Mouse (Mus musculus): Measurements from ENCODE around the gene Chst8. TPM values are rescaled to one million over a fixed set of nuclear protein-coding genes. Genes with fewer than 3 reads are reported as not detected.

The Chst8 gene
- polyA plus RNA-seq, 1 experiment: not detected

DNA sequence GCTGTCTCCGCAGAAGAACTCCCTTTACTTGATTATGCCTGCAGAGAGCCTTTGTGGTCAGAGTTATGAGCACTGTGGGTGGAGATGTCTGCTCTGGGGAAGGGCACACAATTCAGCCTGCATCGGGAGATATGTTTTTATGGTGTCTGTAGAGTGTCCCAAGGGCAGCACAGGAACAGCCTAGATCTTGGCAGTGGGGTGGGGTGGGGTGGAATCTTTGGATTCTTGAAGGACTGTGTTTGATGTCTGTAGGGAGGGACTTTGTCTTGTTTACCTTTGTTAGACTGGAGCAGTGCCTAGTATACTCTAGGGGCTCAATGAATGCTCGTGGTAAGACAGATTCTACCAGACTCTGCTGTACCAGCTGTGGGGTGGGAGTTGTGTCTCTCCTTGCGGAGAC is 127.3 kb downstream of the Chst8 start:
- TF ChIP-seq POLR2A (IDR thresholded peaks at IDR 0.05; ENCODE audit: low read depth, low read length): no peak
- no peak for TF ChIP-seq CTCF (IDR thresholded peaks at IDR 0.05; ENCODE audit: borderline replicate concordance, insufficient read depth, low read length)
- Histone ChIP-seq H3K4me1 (ENCODE audit: control insufficient read depth, insufficient read depth, low read length) (no peaks in the 10 kb centered on the region), H3K4me3 (ENCODE audit: insufficient read depth, low read length) (no peak overlapping the region), H3K27ac (ENCODE audit: insufficient read depth, low read length) (no peak overlapping the region)

DNA sequence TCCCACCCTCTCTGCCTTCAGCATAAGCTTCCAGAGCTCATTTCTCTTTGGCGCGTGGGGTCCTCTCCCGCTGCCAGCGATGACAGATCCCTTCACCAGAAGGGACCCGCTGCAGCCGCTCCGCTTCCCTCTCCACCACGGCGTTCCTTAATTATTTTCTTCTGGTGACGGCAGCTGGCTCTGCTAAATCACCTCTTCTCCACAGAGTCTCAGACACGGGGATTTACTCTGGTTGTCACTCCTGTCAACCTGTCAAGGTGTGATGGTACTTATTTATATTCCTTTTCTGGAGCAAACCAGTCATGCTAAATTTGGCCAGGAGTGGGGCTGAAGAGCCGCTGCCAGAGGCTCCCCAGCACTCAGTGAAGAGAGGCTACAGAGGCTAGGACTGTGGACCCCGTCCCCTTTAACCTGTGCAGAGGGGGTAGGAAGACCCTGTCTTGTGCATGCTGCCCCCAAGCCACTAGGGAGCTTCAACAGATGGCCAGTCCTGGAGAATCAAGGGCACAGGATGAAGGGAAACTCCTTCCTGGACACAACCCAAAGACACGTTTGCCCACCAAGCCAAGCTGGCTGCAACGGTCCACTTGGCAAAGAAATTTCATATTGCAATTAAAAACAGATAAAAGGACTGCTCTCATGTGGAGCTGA is 131.6 kb downstream of the Chst8 start:
- TF ChIP-seq POLR2A (IDR thresholded peaks at IDR 0.05; ENCODE audit: low read depth, low read length) (no peak), CTCF (IDR thresholded peaks at IDR 0.05; ENCODE audit: borderline replicate concordance, insufficient read depth, low read length) (no peak)
- no peaks in the 10 kb centered on the region for H3K4me1 ChIP-seq (ENCODE audit: control insufficient read depth, insufficient read depth, low read length)
- no peak overlapping the region for H3K27ac ChIP-seq (ENCODE audit: insufficient read depth, low read length)
- no peak overlapping the region for H3K4me3 ChIP-seq (ENCODE audit: insufficient read depth, low read length)

DNA sequence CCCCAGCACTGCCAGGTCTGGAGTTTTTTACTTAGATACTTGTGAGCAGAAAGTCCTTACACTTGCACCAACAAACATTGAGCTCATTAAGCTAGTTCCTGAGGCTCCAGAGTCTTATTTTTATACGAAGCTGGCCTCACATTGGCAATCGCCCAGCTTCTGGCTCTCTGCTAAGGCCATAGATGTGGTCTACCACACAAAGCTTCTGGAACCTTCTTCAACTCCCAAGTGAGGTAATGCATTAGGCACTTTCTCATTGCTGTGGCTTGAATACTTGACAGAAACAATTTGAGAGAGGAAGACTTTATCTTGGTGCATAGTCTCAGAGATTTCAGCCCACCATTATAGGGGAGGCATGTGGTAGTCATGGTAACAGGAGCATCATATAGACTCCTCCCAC is 132.6 kb downstream of the Chst8 start:
- TF ChIP-seq POLR2A (IDR thresholded peaks at IDR 0.05; ENCODE audit: low read depth, low read length): no peak
- TF ChIP-seq CTCF (IDR thresholded peaks at IDR 0.05; ENCODE audit: borderline replicate concordance, insufficient read depth, low read length): no peak
- Histone ChIP-seq H3K4me3 (ENCODE audit: insufficient read depth, low read length) (no peak overlapping the region), H3K27ac (ENCODE audit: insufficient read depth, low read length) (no peak overlapping the region), H3K4me1 (ENCODE audit: control insufficient read depth, insufficient read depth, low read length) (no peaks in the 10 kb centered on the region)

DNA sequence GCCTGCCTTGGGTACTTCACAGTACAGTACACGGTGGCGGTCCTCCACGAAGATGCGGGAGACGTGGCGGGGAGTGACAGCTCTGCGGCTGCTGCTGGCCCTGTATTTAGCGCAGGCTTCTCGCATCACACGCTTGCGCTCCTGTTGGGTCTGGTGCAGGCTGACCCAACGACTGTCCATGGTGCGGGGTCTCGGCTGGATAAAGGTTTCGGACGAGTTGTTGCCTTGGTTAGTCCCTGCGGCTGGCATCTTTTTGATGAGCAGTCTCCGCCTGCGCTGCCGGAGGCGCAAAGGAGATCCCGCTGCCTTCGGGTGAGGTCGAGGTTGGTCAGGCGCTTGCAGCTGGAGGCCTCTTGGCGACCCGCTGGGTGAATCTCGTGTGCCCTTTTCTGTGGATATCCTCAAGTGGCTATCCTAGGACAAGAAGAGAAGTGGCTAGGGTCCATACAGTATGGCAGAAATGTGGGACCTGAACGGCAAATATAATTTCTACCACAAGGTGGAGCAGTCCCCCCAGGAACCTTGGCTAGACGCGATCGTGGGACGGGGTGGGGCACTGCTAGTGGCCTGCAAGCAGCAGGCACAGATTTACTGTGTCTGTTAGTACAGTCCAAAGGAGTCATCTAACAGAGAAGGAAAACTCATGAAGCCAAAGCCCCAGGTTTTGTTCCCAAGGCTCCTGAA is 136.5 kb downstream of the Chst8 start:
- peak overlapping the region; percentile 5; the same call in 1 of the 2 replicates for H3K4me3 ChIP-seq (ENCODE audit: insufficient read depth, low read length)
- no peak overlapping the region for H3K27ac ChIP-seq (ENCODE audit: insufficient read depth, low read length)
- H3K4me1 ChIP-seq (ENCODE audit: control insufficient read depth, insufficient read depth, low read length): no peaks in the 10 kb centered on the region
- TF ChIP-seq POLR2A (IDR thresholded peaks at IDR 0.05; ENCODE audit: low read depth, low read length): no peak
- TF ChIP-seq CTCF (IDR thresholded peaks at IDR 0.05; ENCODE audit: borderline replicate concordance, insufficient read depth, low read length): peak; percentile 66

DNA sequence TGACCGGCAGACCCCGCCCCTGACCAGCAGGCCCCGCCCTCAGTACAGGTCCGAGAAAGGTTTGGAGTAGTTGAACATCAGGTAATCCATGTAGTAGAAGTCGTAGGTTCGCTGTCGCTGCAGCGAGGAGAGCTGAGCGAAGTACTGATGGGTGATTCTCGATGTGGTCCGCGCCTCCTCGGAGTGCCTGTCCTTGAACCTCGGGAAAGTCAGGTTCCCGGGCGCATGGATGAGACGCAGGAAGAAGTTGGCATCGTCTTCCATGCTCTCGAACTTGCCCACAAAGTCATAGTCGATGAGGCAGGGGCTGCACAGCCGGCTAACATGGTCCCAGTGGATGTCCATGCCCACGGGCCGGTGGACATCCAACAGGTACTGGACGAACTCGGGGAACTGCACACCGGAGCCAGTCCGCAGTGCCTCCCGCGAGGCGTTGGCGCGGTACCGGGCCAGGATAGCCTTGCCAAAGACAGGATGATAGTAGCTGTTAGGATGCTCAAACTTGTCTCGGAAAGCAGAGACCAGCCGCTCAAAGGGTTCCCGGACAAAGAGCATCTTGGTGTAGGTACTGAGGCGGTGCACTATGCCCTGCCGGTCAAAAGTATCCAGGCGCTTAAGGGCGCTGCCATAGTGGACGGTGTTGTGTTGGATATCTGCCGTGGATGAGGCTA is 137.3 kb downstream of the Chst8 start:
- no peak for TF ChIP-seq POLR2A (IDR thresholded peaks at IDR 0.05; ENCODE audit: low read depth, low read length)
- no peak for TF ChIP-seq CTCF (IDR thresholded peaks at IDR 0.05; ENCODE audit: borderline replicate concordance, insufficient read depth, low read length)
- no peak overlapping the region for H3K4me3 ChIP-seq (ENCODE audit: insufficient read depth, low read length)
- no peaks in the 10 kb centered on the region for H3K4me1 ChIP-seq (ENCODE audit: control insufficient read depth, insufficient read depth, low read length)
- H3K27ac ChIP-seq (ENCODE audit: insufficient read depth, low read length): no peak overlapping the region

DNA sequence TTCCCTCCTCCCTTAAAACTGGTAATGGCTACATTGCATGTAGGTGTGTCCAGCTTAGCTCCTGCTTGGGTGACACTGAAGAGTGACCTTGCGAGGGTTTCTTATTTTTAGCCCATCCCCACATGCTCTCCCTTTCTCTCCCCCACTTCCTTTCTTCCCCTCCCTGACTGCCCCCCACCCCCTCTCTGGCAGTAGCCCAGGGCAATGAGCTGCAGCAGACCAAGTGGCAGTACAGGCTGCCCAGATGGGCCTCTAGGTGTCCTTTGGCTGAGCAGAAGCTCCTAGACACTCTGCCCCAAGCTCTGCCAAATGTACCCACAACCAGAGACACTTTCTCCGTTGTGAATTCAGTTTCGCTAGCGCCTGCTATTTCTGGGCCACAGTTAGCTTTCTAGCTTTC is 139.6 kb downstream of the Chst8 start:
- H3K4me3 ChIP-seq (ENCODE audit: insufficient read depth, low read length): no peak overlapping the region
- no peaks in the 10 kb centered on the region for H3K4me1 ChIP-seq (ENCODE audit: control insufficient read depth, insufficient read depth, low read length)
- TF ChIP-seq POLR2A (IDR thresholded peaks at IDR 0.05; ENCODE audit: low read depth, low read length) (no peak), CTCF (IDR thresholded peaks at IDR 0.05; ENCODE audit: borderline replicate concordance, insufficient read depth, low read length) (no peak)
- no peak overlapping the region for H3K27ac ChIP-seq (ENCODE audit: insufficient read depth, low read length)

DNA sequence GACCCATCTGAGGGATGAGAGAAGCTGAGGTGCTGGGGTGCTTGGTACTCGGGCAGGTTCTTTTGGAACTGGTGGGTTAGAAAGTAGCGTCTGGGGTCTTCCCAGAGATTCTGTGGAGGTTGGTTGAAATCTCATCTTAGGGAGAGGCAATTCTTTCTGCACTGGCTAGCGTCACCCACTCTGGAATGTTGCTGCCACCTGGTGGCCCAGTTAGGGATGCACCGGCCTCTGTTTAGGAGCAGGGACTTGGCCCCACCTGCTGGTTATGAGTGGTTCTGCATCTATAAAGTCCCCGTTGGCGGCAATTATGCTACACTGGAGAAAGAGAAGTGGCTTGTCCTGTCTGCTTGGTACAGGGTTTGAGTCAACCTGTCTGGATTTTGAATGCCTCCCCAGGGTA is 140.6 kb downstream of the Chst8 start:
- Histone ChIP-seq H3K27ac (ENCODE audit: insufficient read depth, low read length) (no peak overlapping the region), H3K4me1 (ENCODE audit: control insufficient read depth, insufficient read depth, low read length) (no peaks in the 10 kb centered on the region), H3K4me3 (ENCODE audit: insufficient read depth, low read length) (no peak overlapping the region)
- TF ChIP-seq POLR2A (IDR thresholded peaks at IDR 0.05; ENCODE audit: low read depth, low read length) (no peak), CTCF (IDR thresholded peaks at IDR 0.05; ENCODE audit: borderline replicate concordance, insufficient read depth, low read length) (peak; percentile 100)

DNA sequence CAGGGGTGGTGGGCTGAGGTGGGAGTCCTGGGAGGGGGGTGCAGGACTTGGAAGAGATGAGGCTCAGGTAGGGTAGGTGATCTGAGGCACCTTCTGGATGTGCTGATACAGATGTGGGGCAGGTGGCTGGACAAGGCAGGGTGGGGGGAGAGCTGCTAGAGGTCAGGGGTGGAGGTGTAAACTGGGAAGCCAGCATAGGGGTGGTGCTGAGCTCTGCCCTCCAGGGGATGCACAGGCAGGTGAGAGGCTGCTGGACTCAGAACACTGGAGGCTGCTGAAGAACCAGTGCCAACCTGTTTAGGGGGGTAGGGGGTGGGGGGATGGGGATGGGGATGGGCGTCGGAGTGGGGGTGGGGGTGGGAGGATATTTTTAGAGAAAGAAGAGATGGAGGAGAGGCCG is 141.7 kb downstream of the Chst8 start:
- Histone ChIP-seq H3K4me3 (ENCODE audit: insufficient read depth, low read length) (no peak overlapping the region), H3K4me1 (ENCODE audit: control insufficient read depth, insufficient read depth, low read length) (no peaks in the 10 kb centered on the region)
- TF ChIP-seq POLR2A (IDR thresholded peaks at IDR 0.05; ENCODE audit: low read depth, low read length) (no peak), CTCF (IDR thresholded peaks at IDR 0.05; ENCODE audit: borderline replicate concordance, insufficient read depth, low read length) (no peak)

DNA sequence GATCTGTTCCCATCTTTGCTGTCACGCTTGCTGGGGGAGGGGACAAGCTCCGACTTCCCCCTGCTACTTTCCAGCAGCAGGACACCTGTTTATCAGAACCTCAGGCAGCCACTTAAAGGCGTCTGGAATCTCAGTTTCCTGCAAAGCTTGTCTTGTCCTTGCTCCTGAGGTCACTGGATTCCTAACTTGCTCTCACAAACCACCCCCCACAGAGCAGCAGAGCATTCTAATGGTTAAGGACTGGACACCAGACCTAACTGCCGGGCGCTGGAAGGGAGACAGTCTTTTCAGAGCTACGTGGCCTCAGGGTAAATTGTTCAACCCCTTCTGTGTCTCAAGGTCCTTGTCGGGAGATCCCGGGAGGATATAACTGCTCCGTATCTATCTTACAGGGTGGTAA is 143.2 kb downstream of the Chst8 start:
- TF ChIP-seq POLR2A (IDR thresholded peaks at IDR 0.05; ENCODE audit: low read depth, low read length) (no peak), CTCF (IDR thresholded peaks at IDR 0.05; ENCODE audit: borderline replicate concordance, insufficient read depth, low read length) (no peak)
- H3K27ac ChIP-seq (ENCODE audit: insufficient read depth, low read length): no peak overlapping the region

More for the DNA sequence above, 141.7 kb downstream of the Chst8 start:
- no peak overlapping the region for H3K27ac ChIP-seq (ENCODE audit: insufficient read depth, low read length)

DNA sequence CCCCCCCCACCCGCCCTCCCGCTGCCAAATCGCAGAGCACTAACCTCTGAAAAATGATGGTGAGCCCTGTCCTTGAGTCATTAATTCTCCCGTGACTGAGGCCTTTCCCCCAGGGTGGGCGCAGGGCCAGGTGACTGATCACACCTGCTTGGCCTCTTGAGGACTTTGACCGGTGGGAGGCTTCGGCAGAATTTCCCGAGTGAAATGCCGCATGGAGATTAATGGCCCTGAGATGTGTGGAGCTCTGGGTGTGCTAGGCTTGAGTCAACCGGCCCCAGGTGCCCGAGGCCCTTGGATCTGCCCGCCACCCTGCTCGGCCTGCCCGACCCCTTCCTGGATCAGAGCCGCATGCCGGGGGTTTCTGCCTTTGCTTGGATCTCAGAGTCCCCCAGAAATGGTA is 144.6 kb downstream of the Chst8 start:
- Histone ChIP-seq H3K27ac (ENCODE audit: insufficient read depth, low read length) (no peak overlapping the region), H3K4me1 (ENCODE audit: control insufficient read depth, insufficient read depth, low read length) (no peaks in the 10 kb centered on the region), H3K4me3 (ENCODE audit: insufficient read depth, low read length) (no peak overlapping the region)
- no peak for TF ChIP-seq CTCF (IDR thresholded peaks at IDR 0.05; ENCODE audit: borderline replicate concordance, insufficient read depth, low read length)
- TF ChIP-seq POLR2A (IDR thresholded peaks at IDR 0.05; ENCODE audit: low read depth, low read length): no peak

More for the DNA sequence above, 143.2 kb downstream of the Chst8 start:
- Histone ChIP-seq H3K4me3 (ENCODE audit: insufficient read depth, low read length) (no peak overlapping the region), H3K4me1 (ENCODE audit: control insufficient read depth, insufficient read depth, low read length) (no peaks in the 10 kb centered on the region)

Data from embryonic fibroblast, embryonic 13.5 days (primary cell).